Mouse (Mus musculus): ENCODE results near the gene Nsg2. TPM values are rescaled to one million over a fixed set of nuclear protein-coding genes. Genes with fewer than 3 reads are reported as not detected.
"Not testable (repeated sequence)": the region's sequence is repeated elsewhere in the genome, so short reads cannot be mapped to it uniquely, and the experiment has no call there.

The Nsg2 gene
- polyA plus RNA-seq, 1 experiment from 2014 or later: 655 TPM

DNA sequence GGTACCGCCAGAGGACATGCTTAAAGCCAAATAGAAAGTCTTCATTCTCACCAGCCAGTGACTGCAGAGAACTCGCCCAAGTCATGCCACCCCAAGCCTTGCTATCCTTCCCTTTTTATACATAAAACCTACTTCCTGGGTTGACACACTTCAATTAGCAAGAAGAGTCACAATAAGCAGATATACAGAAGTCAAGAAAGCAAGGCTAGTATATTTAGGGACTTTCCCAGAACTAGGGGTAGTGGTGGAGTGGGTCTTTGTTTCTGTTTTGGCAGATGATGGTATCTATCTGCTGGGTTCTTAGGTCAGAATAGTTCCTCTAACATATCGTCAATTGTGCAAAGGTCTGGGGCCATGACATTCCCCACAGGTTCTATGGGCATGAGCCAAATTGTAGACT is 7.7 kb upstream of the Nsg2 start:
- ATAC-seq (replicated peaks): no peak
- Histone ChIP-seq H3K27ac (no peak overlapping the region), H3K4me1 (no peaks in the 10 kb centered on the region), H3K9ac (no peak overlapping the region), H3K9me3 (no peaks in the 10 kb centered on the region), H3K4me2 (no peak overlapping the region), H3K27me3 (replicated peaks) (no peaks in the 10 kb centered on the region), H3K4me3 (no peak overlapping the region), H3K36me3 (replicated peaks) (no peaks in the 10 kb centered on the region)
- WGBS: 94% methylated on average over 3 of the region's 3 CpGs

DNA sequence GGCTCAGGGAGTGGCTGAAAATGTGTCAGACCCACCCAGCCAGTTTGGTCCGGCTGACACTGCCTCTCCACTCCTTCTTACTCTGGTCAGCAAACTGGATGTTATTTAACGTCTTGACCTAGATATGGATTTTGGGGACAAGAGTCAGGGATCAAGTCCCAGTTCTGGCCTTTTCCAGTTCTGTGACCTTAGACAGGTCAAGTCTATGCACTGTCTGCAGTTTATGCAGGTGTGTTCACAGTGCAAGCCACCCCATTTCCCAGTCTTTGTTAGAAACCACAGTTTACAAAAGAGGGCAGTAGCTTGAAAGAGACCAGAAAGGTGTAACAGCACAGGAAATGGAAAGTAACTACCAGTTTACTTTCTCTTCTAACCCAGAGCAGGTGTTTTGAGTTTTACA is 547 bp upstream of the Nsg2 start:
- peak; percentile 15; the same call in 1 of the 2 replicates for ATAC-seq (replicated peaks)
- 38% methylated on average over 2 of the region's 2 CpGs for WGBS
- peaks cover 13% of the 10 kb centered on the region for H3K36me3 ChIP-seq (replicated peaks)
- no peaks in the 10 kb centered on the region for H3K9me3 ChIP-seq
- H3K27me3 ChIP-seq (replicated peaks): no peaks in the 10 kb centered on the region
- peak overlapping the region; percentile 95 for H3K27ac ChIP-seq
- peaks cover 31% of the 10 kb centered on the region for H3K4me1 ChIP-seq
- peak overlapping the region; percentile 58 for H3K4me3 ChIP-seq
- peak overlapping the region; percentile 48 for H3K4me2 ChIP-seq
- 0 out of 2 replicates have a peak overlapping the region, but pooled peaks have one; percentile 10 for H3K9ac ChIP-seq

DNA sequence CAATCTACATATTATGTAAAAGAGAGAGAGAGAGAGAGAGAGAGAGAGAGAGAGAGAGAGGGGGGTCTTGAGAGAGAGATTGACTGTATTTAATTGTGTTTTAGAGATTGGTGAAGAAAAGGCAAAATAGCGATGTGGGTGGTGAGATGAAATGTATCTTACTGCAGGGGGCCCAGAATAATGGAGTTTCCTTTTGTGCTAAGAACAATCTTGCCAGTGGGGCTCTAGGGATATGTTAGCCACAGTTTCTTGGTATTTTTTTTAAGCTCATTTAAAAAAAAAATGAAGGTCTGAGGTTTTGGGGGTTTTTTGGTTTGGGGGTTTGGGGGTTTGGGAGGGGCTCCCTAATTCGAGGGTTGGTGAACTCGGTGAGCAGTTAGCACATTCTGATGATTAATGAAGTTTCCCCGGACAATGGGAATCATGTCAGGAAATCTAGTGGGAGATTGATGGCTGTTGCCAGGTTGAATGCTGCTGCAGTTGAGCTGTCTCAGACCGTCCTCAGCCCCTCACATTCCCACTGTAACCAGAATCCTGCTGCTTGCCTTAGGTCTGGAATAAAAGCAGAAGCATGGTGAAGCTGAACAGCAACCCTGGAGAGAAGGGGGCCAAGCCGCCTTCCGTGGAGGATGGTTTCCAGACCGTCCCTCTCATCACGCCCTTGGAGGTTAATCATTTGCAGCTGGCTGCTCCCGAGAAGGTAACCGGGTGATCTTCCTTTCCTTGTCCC is 1.1 kb downstream of the Nsg2 start:
- WGBS: 1% methylated on average over 11 of the region's 11 CpGs

DNA sequence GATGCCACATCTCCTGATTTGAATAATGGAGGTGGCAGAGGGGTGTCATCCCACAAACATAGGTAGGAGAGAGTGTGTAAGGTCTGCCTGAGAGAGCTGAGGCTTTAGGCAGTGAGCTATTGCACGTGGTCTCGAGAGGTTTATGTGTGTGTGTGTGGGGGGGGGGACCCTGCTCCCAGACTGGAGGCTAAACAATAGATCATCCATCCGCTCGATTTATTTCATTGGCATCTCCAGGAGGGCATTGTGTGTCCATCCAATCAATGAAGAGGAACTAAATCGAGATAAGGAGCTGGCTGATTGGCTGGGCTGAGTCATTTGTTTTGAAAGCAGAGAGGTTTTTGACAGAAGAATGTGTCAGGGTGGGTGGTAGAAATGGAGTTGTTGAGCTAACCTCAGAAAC is 2.4 kb downstream of the Nsg2 start:
- H3K27me3 ChIP-seq (replicated peaks): no peaks in the 10 kb centered on the region
- peak; percentile 79 for ATAC-seq (replicated peaks)
- under 1% methylated on average over 5 of the region's 5 CpGs for WGBS
- H3K4me3 ChIP-seq: peak overlapping the region; percentile 58
- peaks cover 40% of the 10 kb centered on the region for H3K4me1 ChIP-seq
- peak overlapping the region; percentile 90 for H3K27ac ChIP-seq
- H3K36me3 ChIP-seq (replicated peaks): peaks cover 40% of the 10 kb centered on the region
- no peaks in the 10 kb centered on the region; the same call in 1 of the 2 replicates for H3K9me3 ChIP-seq
- peak overlapping the region; percentile 81 for H3K4me2 ChIP-seq
- H3K9ac ChIP-seq: peak overlapping the region; percentile 78

More for the DNA sequence above, 1.1 kb downstream of the Nsg2 start:
- H3K36me3 ChIP-seq (replicated peaks): peaks cover 27% of the 10 kb centered on the region
- no peaks in the 10 kb centered on the region for H3K27me3 ChIP-seq (replicated peaks)
- no peak for ATAC-seq (replicated peaks)
- H3K4me1 ChIP-seq: peaks cover 35% of the 10 kb centered on the region
- peak overlapping the region; percentile 58 for H3K4me3 ChIP-seq
- peak overlapping the region; percentile 81 for H3K4me2 ChIP-seq
- H3K9me3 ChIP-seq: no peaks in the 10 kb centered on the region
- H3K27ac ChIP-seq: peak overlapping the region; percentile 90
- H3K9ac ChIP-seq: peak overlapping the region; percentile 78

DNA sequence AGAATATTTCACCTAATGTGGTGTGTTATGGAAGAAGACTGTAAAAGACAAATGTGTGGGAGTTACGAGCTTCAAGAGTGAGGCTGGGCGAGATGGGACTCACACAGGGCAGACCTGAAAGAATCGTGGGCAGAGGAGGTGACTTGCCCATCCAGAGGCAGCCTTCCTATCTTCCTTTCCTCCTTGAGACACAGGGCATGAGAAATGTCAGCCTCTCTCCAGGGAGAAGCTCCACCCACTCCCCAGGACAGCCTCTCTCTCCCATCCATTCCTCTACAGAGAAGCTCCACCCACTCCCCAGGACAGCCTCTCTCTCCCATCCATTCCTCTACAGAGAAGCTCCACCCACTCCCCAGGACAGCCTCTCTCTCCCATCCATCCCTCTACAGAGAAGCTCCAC is 7.8 kb downstream of the Nsg2 start:
- H3K4me2 ChIP-seq: 0 out of 2 replicates have a peak overlapping the region, but pooled peaks have one; percentile 40
- peaks cover 40% of the 10 kb centered on the region for H3K36me3 ChIP-seq (replicated peaks)
- 0 out of 2 replicates have a peak overlapping the region, but pooled peaks have one; percentile 12 for H3K27ac ChIP-seq
- ATAC-seq (replicated peaks); H3K9ac ChIP-seq; H3K9me3 ChIP-seq; H3K27me3 ChIP-seq (replicated peaks); H3K4me3 ChIP-seq: not testable (repeated sequence)
- WGBS: 90% methylated on average over 3 of the region's 3 CpGs
- peaks cover 77% of the 10 kb centered on the region for H3K4me1 ChIP-seq

DNA sequence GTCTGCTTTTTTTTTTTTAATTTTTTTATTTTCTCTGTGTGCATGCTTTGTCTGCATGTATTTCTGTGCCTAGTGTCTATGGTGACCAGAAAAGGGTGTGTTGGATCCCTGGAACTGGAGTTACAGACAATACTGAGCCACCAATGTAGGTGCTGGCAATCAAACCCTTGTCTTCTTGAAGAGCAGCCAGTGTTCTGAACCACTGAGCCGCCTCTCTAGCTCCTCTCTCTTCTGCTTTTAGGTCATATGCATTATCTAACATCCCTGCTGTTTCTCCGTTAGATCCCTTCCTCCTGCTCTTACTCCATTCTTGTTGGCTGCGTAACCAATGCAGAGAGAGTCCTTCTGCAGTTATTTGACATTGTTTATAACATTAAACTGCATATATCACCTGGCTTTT is 8.6 kb downstream of the Nsg2 start:
- H3K4me2 ChIP-seq: peak overlapping the region; percentile 40
- no peak overlapping the region for H3K9ac ChIP-seq
- ATAC-seq (replicated peaks): no peak
- no peaks in the 10 kb centered on the region for H3K27me3 ChIP-seq (replicated peaks)
- H3K27ac ChIP-seq: peak overlapping the region; percentile 81
- no peaks in the 10 kb centered on the region; the same call in 1 of the 2 replicates for H3K9me3 ChIP-seq
- H3K36me3 ChIP-seq (replicated peaks): peaks cover 34% of the 10 kb centered on the region
- 53% methylated on average over 3 of the region's 3 CpGs for WGBS
- H3K4me1 ChIP-seq: peaks cover 74% of the 10 kb centered on the region
- no peak overlapping the region; the same call in 1 of the 2 replicates for H3K4me3 ChIP-seq

DNA sequence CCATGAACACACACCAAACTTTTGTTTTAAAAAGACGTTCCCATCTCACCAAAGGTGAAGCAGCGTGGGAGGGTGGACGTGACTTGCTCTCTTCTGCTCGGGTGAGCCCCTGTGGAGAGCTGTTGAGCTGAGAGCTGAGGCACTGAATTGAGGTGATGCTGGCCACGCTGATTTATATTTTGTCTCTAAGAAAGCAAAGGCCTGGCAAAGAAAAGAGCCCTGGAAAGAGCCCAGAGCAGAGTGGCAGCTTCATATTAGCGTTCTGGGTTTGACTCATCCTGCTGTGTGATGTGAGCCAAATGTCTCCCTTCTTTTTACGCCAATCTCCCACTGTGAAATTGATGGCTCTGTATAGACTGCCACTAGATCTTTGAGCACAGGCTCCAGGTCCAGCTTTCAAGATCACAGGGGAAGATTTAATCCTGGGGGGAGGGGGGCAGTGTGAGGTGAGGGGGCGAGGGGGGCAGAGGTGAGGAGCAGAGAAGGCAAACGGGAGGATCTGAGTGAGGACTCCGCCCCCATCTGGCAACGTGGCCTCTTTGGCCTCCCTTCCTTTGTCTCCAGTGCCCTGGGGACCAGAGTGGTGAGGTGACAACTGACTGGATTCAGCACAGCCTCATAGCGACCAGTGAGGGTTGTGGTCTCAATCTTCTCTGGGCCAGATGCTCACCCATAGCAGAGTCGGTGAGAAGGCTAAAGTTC is 9.8 kb downstream of the Nsg2 start:
- WGBS: 3% methylated on average over 13 of the region's 13 CpGs
- Histone ChIP-seq H3K9ac (peak overlapping the region; percentile 18; the same call in 1 of the 2 replicates), H3K27me3 (replicated peaks) (no peaks in the 10 kb centered on the region), H3K4me3 (no peak overlapping the region), H3K9me3 (no peaks in the 10 kb centered on the region; the same call in 1 of the 2 replicates), H3K4me2 (peak overlapping the region; percentile 40), H3K36me3 (replicated peaks) (peaks cover 25% of the 10 kb centered on the region), H3K4me1 (peaks cover 72% of the 10 kb centered on the region), H3K27ac (peak overlapping the region; percentile 81)
- ATAC-seq (replicated peaks): peak; percentile 71

DNA sequence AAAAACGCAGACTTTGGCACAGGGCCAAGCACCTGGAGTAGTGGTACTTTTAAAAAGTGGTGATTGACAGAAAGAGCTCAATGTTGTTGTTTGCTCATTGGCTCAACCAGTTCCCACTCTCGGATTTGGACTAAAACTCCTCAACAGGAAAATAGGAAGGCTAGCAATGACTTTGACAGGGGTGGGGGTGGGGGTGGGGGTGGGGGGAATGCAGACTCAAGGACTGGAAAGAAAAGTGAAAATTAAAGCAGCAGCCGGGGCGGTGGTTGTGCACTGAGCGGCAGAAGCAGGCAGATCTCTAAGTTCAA is 10.4 kb downstream of the Nsg2 start:
- Histone ChIP-seq H3K4me2 (peak overlapping the region; percentile 40), H3K9me3 (no peaks in the 10 kb centered on the region; the same call in 1 of the 2 replicates), H3K36me3 (replicated peaks) (peaks cover 20% of the 10 kb centered on the region), H3K4me3 (no peak overlapping the region), H3K9ac (no peak overlapping the region), H3K27me3 (replicated peaks) (no peaks in the 10 kb centered on the region), H3K4me1 (peaks cover 73% of the 10 kb centered on the region), H3K27ac (peak overlapping the region; percentile 81)
- WGBS: 28% methylated on average over 5 of the region's 5 CpGs
- ATAC-seq (replicated peaks): 0 out of 2 replicates have a peak, but pooled peaks have one; percentile 1

DNA sequence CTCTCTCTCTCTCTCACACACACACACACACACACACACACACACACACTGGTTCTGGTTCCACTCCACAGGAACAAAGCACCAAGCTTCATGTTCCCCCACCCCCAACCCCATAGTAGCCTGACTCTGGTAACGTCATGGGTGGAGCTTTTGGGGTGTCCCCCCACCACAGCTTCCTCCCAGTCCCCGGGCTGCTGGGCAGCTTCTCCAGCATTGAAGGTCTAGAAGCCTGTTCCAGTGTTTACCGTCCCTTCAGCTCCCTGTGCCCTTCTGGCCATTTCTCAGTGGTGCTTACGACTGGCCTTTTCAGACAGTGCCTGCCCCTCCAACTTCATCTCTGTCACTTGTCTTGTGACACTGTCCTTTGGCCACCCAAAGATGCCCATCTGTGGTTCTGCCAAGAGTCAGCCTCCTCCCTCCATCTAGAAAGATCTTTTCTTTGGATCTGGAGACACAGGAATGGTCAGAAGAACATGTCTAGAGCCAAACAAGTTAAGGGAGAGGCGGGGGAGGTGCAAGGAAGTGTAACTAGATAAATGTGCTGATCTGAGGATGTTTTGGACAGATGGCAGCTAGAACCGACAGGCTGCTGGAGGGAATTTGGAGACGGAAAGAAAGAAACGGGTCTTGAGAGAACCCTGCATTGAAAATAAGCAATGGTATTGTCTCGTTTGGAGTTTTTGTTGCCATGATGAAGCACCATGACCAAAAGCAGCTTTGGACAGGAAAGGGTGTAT is 11.8 kb downstream of the Nsg2 start:
- peaks cover 5% of the 10 kb centered on the region; the same call in 1 of the 2 replicates for H3K36me3 ChIP-seq (replicated peaks)
- peaks cover 87% of the 10 kb centered on the region for H3K4me1 ChIP-seq
- H3K4me2 ChIP-seq: no peak overlapping the region
- H3K4me3 ChIP-seq: no peak overlapping the region
- H3K9ac ChIP-seq: no peak overlapping the region
- H3K27me3 ChIP-seq (replicated peaks): no peaks in the 10 kb centered on the region
- peak overlapping the region; percentile 34; the same call in 1 of the 2 replicates for H3K27ac ChIP-seq
- no peak for ATAC-seq (replicated peaks)
- H3K9me3 ChIP-seq: no peaks in the 10 kb centered on the region
- 69% methylated on average over 9 of the region's 9 CpGs for WGBS

DNA sequence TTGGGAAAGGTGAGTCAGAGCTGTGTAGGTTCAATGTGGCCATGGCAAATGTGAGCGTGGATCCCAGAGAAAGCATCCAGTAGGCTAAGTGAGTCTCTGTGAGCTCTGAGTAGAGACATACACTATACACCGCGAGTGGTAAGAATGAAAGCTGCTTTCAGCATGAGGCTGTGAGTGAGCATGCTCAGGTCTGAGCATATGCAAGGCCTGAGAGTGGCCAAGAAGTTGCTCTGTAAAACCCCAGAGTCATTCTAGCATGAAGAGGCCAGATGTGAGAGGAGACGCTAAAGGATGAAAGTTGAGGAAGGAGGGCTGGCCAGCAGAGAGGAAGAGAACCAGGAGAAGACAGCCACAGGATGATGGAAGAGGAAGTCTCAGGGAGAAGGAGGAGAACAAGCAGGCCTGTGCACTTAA is 12.8 kb downstream of the Nsg2 start:
- 86% methylated on average over 4 of the region's 4 CpGs for WGBS
- Histone ChIP-seq H3K27ac (no peak overlapping the region), H3K27me3 (replicated peaks) (no peaks in the 10 kb centered on the region), H3K9me3 (no peaks in the 10 kb centered on the region), H3K36me3 (replicated peaks) (no peaks in the 10 kb centered on the region), H3K9ac (no peak overlapping the region), H3K4me1 (peaks cover 88% of the 10 kb centered on the region), H3K4me3 (no peak overlapping the region), H3K4me2 (no peak overlapping the region)
- ATAC-seq (replicated peaks): no peak

DNA sequence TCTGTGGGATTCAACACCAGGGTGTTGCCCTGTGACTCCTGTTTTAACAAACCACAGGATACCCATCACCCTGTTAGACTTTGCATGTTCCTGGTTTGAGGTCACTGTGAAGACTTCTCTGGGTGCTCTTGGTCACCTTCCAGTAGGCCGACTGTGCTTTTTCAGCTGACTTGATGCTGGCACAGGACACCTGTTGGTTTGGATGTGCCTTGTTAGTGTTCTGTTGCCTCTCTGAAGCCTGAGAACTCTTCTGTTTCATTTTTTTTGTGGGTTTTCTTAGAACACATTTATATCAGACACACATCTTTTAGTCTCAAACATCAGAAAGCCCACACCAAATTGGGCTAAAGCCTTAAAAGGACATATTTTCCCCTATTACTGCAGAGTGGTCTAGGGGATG is 13.3 kb downstream of the Nsg2 start:
- Histone ChIP-seq H3K4me1 (peaks cover 88% of the 10 kb centered on the region), H3K4me2 (no peak overlapping the region)
- 94% methylated on average over 1 of the region's 1 CpGs for WGBS

DNA sequence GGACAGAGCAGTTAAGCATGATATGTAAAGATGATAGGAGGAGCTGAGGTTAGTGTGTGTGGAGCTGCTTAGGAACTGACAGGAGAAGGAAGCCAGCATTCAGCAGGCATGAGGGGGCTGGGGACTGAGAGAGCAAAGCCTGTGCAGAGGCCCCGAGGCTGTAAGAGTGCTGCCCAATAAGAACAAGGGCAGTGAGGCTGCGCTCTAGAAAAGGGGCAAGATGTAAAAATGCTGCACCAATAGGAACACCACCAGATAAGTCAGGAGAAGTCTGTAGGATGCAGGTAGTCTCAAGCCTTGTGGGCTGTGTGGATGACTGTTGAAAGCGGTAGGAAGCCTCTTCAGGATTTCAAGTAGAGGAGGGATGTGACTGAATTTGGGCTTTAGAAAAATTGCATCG is 17.9 kb downstream of the Nsg2 start:
- Histone ChIP-seq H3K4me3 (no peak overlapping the region), H3K9ac (no peak overlapping the region), H3K36me3 (replicated peaks) (no peaks in the 10 kb centered on the region), H3K27me3 (replicated peaks) (no peaks in the 10 kb centered on the region), H3K4me2 (no peak overlapping the region), H3K27ac (peak overlapping the region; percentile 67), H3K9me3 (no peaks in the 10 kb centered on the region), H3K4me1 (peaks cover 87% of the 10 kb centered on the region)
- ATAC-seq (replicated peaks): 0 out of 2 replicates have a peak, but pooled peaks have one; percentile 21
- 48% methylated on average over 4 of the region's 4 CpGs for WGBS

More for the DNA sequence above, 13.3 kb downstream of the Nsg2 start:
- Histone ChIP-seq H3K36me3 (replicated peaks) (no peaks in the 10 kb centered on the region), H3K27ac (no peak overlapping the region), H3K9ac (no peak overlapping the region), H3K4me3 (no peak overlapping the region), H3K27me3 (replicated peaks) (no peaks in the 10 kb centered on the region), H3K9me3 (no peaks in the 10 kb centered on the region)
- ATAC-seq (replicated peaks): no peak
